Mouse (Mus musculus): ENCODE data around the gene Zbtb3.

- TF ChIP-seq POLR2A (IDR thresholded peaks at IDR 0.05; ENCODE audit: low read depth, low read length) (peak; percentile 70), CTCF (conservative IDR thresholded peaks at IDR 0.05; ENCODE audit: insufficient read depth, insufficient read length, low read depth, low read length) (no peak)
Measured at GRCm38 (mm10) chr19:8774086-8774835, 28.1 kb upstream of the Zbtb3 start, which contains the start of gene Tmem179b.

Measured in kidney, adult 2 months (tissue).